Mouse (Mus musculus) heart, embryonic 15.5 days (tissue): ENCODE measurements at regions not wholly inside any gene's neighbourhood (a gene's known extent, or its start where the extent isn't known, plus 50 kb on each side); places are given as distances from the start of the nearest gene placed in this dataset.

Source experiments
- ATAC-seq: fragments of 200-750 bp; cut with Nextera tagmentation; replicated peaks from 2 replicates; pipeline ENCODE4 v1.8.0; 2017; ENCODE audit warnings: low read depth, moderate TSS enrichment; ENCODE audit not compliant: insufficient number of reproducible peaks, insufficient read depth, low FRiP score
- H3K27ac ChIP-seq: fragments of 300-500 bp; sonication (generic); 2 replicates; pipeline ENCODE4 v1.5.1; 2015; ENCODE audit warnings: mild to moderate bottlenecking, inconsistent platforms
- H3K27me3 ChIP-seq: fragments of 300-500 bp; sonication (generic); 2 replicates; pipeline ENCODE4 v1.6.1; 2015; ENCODE audit warnings: inconsistent platforms
- H3K36me3 ChIP-seq: fragments of 300-500 bp; sonication (generic); 2 replicates; pipeline ENCODE4 v1.6.1; 2015; ENCODE audit warnings: mild to moderate bottlenecking, inconsistent platforms
- H3K4me1 ChIP-seq: fragments of 300-500 bp; sonication (generic); replicated peaks from 2 replicates; pipeline ENCODE4 v1.6.1; 2015; ENCODE audit warnings: inconsistent platforms
- H3K4me2 ChIP-seq: fragments of 300-500 bp; sonication (generic); 2 replicates; pipeline ENCODE4 v1.6.1; 2015; ENCODE audit warnings: inconsistent platforms, mild to moderate bottlenecking, moderate library complexity
- H3K4me3 ChIP-seq: fragments of 300-500 bp; sonication (generic); 2 replicates; pipeline ENCODE4 v1.5.1; 2015; ENCODE audit warnings: mild to moderate bottlenecking, inconsistent platforms
- H3K9ac ChIP-seq: fragments of 300-500 bp; sonication (generic); 2 replicates; pipeline ENCODE4 v1.6.1; 2015; ENCODE audit warnings: mild to moderate bottlenecking, inconsistent platforms
- H3K9me3 ChIP-seq: fragments of 300-500 bp; sonication (generic); replicated peaks from 2 replicates; pipeline ENCODE4 v1.6.1; 2016; ENCODE audit warnings: inconsistent platforms
- WGBS: fragments of 180-500 bp; shearing (Covaris S2); methylation state at CpG from one replicate; pipeline ENCODE4 v1.1.7; 2015; ENCODE audit warnings: mixed read lengths; 5-methylcytosine and 5-hydroxymethylcytosine counted together

- Histone ChIP-seq H3K4me1 (peaks cover 12% of the 10 kb centered on the region; the same call in 1 of the 2 replicates), H3K27ac (0 out of 2 replicates have a peak overlapping the region, but pooled peaks have one; percentile 46), H3K9ac (no peak overlapping the region), H3K4me2 (no peak overlapping the region), H3K36me3 (no peaks in the 10 kb centered on the region), H3K27me3 (no peaks in the 10 kb centered on the region), H3K4me3 (no peak overlapping the region), H3K9me3 (no peaks in the 10 kb centered on the region)
- WGBS, result 31% methylated on average over 2 of the region's 2 CpGs
- no peak for ATAC-seq
Observed at GRCm38 (mm10) chr8:90502879-90503278, 154.7 kb upstream of the Tox3 start.

- peaks cover 19% of the 10 kb centered on the region for H3K4me1 ChIP-seq
- H3K9me3 ChIP-seq, result no peaks in the 10 kb centered on the region
- H3K4me2 ChIP-seq, result no peak overlapping the region
- ATAC-seq, result no peak
- no peak overlapping the region for H3K9ac ChIP-seq
- no peaks in the 10 kb centered on the region for H3K36me3 ChIP-seq
- H3K27me3 ChIP-seq, result no peaks in the 10 kb centered on the region
- H3K27ac ChIP-seq, result no peak overlapping the region
- no peak overlapping the region for H3K4me3 ChIP-seq
- 60% methylated on average over 1 of the region's 1 CpGs for WGBS
Observed at GRCm38 (mm10) chr8:90499315-90499714, 151.2 kb upstream of the Tox3 start.

GRCm38 (mm10) chr8:90496658-90497163, 148.6 kb upstream of the Tox3 start:
- H3K4me2 ChIP-seq, result peak overlapping the region; percentile 62
- 9% methylated on average over 13 of the region's 13 CpGs for WGBS
- H3K27ac ChIP-seq, result no peak overlapping the region
- no peak for ATAC-seq
- H3K27me3 ChIP-seq, result no peaks in the 10 kb centered on the region
- H3K4me1 ChIP-seq, result peaks cover 7% of the 10 kb centered on the region
- H3K9me3 ChIP-seq, result no peaks in the 10 kb centered on the region
- no peaks in the 10 kb centered on the region for H3K36me3 ChIP-seq
- H3K4me3 ChIP-seq, result peak overlapping the region; percentile 26; the same call in 1 of the 2 replicates
- 0 out of 2 replicates have a peak overlapping the region, but pooled peaks have one; percentile 33 for H3K9ac ChIP-seq

DNA sequence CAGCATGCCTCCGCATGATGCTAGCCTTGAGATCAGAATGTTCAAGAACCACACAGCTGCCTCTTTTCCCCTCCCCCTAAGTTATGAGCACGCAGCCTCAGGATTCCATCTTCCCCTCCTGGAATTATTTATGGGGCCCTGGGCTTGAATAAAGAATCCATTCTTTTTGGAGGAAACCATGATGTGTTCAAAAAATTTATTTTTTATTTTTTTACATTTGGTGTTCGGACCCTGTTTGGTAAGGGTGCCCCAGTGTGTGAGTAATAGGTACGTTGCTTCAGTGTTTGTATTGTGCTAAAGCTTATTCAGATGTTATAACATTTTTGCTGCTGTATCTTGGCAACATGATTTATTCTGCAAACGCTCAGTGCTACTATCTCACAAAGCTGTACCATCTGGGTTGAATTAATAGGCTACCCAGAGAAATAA, 147.8 kb upstream of the Tox3 start:
- Histone ChIP-seq H3K36me3 (no peaks in the 10 kb centered on the region), H3K9me3 (no peaks in the 10 kb centered on the region), H3K9ac (no peak overlapping the region), H3K27me3 (no peaks in the 10 kb centered on the region), H3K4me3 (no peak overlapping the region), H3K4me2 (0 out of 2 replicates have a peak overlapping the region, but pooled peaks have one; percentile 62), H3K4me1 (peaks cover 11% of the 10 kb centered on the region), H3K27ac (no peak overlapping the region)
- ATAC-seq, result no peak
- 73% methylated on average over 5 of the region's 5 CpGs for WGBS

- H3K27me3 ChIP-seq, result no peaks in the 10 kb centered on the region
- no peak overlapping the region for H3K4me3 ChIP-seq
- no peak overlapping the region for H3K4me2 ChIP-seq
- no peaks in the 10 kb centered on the region for H3K36me3 ChIP-seq
- H3K9ac ChIP-seq, result no peak overlapping the region
- H3K27ac ChIP-seq, result no peak overlapping the region
- 64% methylated on average over 14 of the region's 14 CpGs for WGBS
- H3K4me1 ChIP-seq, result peaks cover 13% of the 10 kb centered on the region
- no peak for ATAC-seq
- H3K9me3 ChIP-seq, result no peaks in the 10 kb centered on the region
Observed at GRCm38 (mm10) chr8:90492521-90493225, 144.5 kb upstream of the Tox3 start.

GRCm38 (mm10) chr8:90491691-90492090, 143.5 kb upstream of the Tox3 start:
- Histone ChIP-seq H3K27ac (no peak overlapping the region), H3K9ac (no peak overlapping the region), H3K36me3 (no peaks in the 10 kb centered on the region), H3K4me3 (no peak overlapping the region), H3K4me1 (peaks cover 10% of the 10 kb centered on the region), H3K9me3 (no peaks in the 10 kb centered on the region), H3K27me3 (no peaks in the 10 kb centered on the region), H3K4me2 (no peak overlapping the region)
- no peak for ATAC-seq
- 64% methylated on average over 7 of the region's 7 CpGs for WGBS

DNA sequence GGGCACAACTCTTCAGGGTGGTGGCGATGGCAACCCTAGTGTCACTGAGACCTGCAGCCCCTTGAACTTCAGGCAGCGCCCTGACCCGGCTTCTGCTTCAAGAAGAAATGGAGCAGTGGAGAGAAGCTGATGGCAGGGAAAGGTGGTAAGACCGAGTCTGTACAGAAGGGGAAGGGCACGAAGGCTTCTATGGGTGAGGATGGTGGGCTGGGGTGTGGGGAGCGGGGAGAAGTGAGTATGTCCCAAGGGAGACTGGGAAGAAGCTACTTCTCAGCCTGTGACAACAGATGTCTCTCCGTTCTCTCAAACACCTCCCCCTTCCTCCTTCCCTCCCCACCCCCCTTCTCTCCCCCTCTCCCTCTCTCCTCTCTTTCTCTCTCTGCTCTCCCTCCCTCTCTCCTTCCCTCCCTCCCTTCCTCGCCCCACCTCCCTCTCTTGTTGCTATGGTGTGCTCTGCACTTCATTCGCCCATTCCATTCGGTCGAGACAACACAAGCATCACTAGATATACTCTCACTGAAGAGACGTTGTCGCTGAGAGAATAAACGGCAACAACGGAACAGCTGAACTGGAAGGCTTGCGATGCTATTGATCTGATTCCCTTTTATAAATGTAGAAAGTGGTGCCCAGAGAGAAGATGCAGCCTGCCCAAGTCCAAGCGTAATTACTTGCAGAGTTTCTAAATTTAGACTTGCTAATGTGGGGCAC, 142.7 kb upstream of the Tox3 start:
- H3K36me3 ChIP-seq, result no peaks in the 10 kb centered on the region
- H3K27ac ChIP-seq, result no peak overlapping the region
- peak overlapping the region; percentile 1; the same call in 1 of the 2 replicates for H3K4me3 ChIP-seq
- H3K9me3 ChIP-seq, result no peaks in the 10 kb centered on the region
- 52% methylated on average over 17 of the region's 17 CpGs for WGBS
- H3K4me1 ChIP-seq, result peaks cover 6% of the 10 kb centered on the region; the same call in 1 of the 2 replicates
- ATAC-seq, result no peak
- peak overlapping the region; percentile 48 for H3K4me2 ChIP-seq
- no peak overlapping the region for H3K9ac ChIP-seq
- no peaks in the 10 kb centered on the region for H3K27me3 ChIP-seq

DNA sequence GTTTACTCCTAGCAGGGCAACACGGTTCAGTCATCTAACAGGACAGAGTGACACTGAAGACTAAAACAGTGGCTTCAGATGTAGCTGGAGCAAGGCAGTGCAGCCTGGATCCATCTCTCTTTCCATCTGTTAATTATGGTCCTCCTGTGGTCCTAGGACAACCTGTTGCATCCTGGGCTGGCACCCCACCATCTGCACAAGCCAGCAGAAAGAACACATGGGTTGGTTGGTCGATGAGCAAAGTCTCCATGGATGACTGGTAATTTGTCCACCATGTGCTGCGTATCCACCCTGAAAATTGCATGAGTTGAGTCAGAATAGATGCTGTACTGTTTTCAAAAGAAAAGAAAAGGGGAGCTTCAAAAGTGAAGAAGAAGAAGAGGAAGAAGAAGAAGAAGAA, 138.4 kb upstream of the Tox3 start:
- peaks cover 5% of the 10 kb centered on the region; the same call in 1 of the 2 replicates for H3K4me1 ChIP-seq
- 68% methylated on average over 3 of the region's 3 CpGs for WGBS
- no peaks in the 10 kb centered on the region for H3K27me3 ChIP-seq
- no peak for ATAC-seq
- H3K4me3 ChIP-seq, result no peak overlapping the region
- H3K4me2 ChIP-seq, result no peak overlapping the region
- no peaks in the 10 kb centered on the region for H3K36me3 ChIP-seq
- no peak overlapping the region for H3K27ac ChIP-seq
- no peak overlapping the region for H3K9ac ChIP-seq
- H3K9me3 ChIP-seq, result no peaks in the 10 kb centered on the region

DNA sequence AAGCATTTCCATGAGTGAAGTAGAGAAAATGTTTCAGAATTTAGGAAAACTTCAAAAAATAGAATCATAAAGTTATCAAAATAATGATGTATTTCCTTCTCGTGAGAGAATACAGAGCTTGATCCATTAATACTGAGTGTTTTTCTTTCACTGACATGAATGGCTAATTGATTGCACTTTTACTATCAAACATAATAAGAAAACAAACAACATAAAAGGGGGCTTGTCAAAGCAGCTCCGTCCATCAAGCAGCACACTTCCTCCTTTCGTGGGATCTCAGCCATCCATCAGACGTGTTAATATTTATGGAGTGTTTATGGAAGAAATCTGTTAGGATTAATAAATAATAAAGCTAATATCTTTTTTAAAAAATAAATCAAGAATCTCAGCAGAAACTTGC, 130.0 kb upstream of the Tox3 start:
- no peak overlapping the region for H3K27ac ChIP-seq
- no peaks in the 10 kb centered on the region for H3K4me1 ChIP-seq
- no peak overlapping the region for H3K4me2 ChIP-seq
- 57% methylated on average over 4 of the region's 4 CpGs for WGBS
- no peaks in the 10 kb centered on the region for H3K27me3 ChIP-seq
- H3K9ac ChIP-seq, result no peak overlapping the region
- ATAC-seq, result no peak
- no peaks in the 10 kb centered on the region for H3K36me3 ChIP-seq
- no peak overlapping the region for H3K4me3 ChIP-seq
- no peaks in the 10 kb centered on the region for H3K9me3 ChIP-seq

- Histone ChIP-seq H3K4me3 (no peak overlapping the region), H3K9ac (no peak overlapping the region), H3K27ac (no peak overlapping the region), H3K4me2 (no peak overlapping the region), H3K36me3 (no peaks in the 10 kb centered on the region), H3K27me3 (no peaks in the 10 kb centered on the region), H3K9me3 (no peaks in the 10 kb centered on the region), H3K4me1 (0 out of 2 replicates have a peak, but pooled peaks cover 3% of the 10 kb centered on the region)
- ATAC-seq, result no peak
- WGBS, result 61% methylated on average over 7 of the region's 7 CpGs
Observed at GRCm38 (mm10) chr8:90474066-90474465, 125.9 kb upstream of the Tox3 start.

GRCm38 (mm10) chr8:90470826-90471225, 122.7 kb upstream of the Tox3 start:
- no peaks in the 10 kb centered on the region for H3K9me3 ChIP-seq
- no peaks in the 10 kb centered on the region for H3K36me3 ChIP-seq
- no peaks in the 10 kb centered on the region for H3K27me3 ChIP-seq
- 41% methylated on average over 11 of the region's 11 CpGs for WGBS
- no peak for ATAC-seq
- 0 out of 2 replicates have a peak, but pooled peaks cover 3% of the 10 kb centered on the region for H3K4me1 ChIP-seq
- no peak overlapping the region for H3K27ac ChIP-seq
- H3K9ac ChIP-seq, result no peak overlapping the region
- no peak overlapping the region for H3K4me3 ChIP-seq
- H3K4me2 ChIP-seq, result no peak overlapping the region
